Mouse (Mus musculus) brain, embryonic 14.5 days (tissue): ENCODE results near the gene Rnf186. TPM values are rescaled to one million over a fixed set of nuclear protein-coding genes. Genes with fewer than 3 reads are reported as not detected.

ENCODE experiments used
- DNase-seq: peaks from one replicate; pipeline ENCODE4 v3.0.0-alpha.2; 2011; ENCODE audit warnings: low read depth
- CTCF ChIP-seq: fragments of 200-500 bp; IDR thresholded peaks from 2 replicates; pipeline ENCODE4 v1.5.1; 2012; ENCODE audit warnings: inconsistent platforms, mild to moderate bottlenecking, moderate library complexity, borderline replicate concordance; ENCODE audit not compliant: insufficient read depth, insufficient read length; ENCODE audit errors: extremely low read depth
- POLR2A ChIP-seq: fragments of 200-500 bp; IDR thresholded peaks from 2 replicates; pipeline ENCODE4 v1.6.1; 2012; ENCODE audit warnings: mild to moderate bottlenecking, inconsistent platforms, borderline replicate concordance; ENCODE audit not compliant: poor library complexity, insufficient read depth, insufficient read length, severe bottlenecking; ENCODE audit errors: extremely low read depth
- polyA plus RNA-seq: library from polyadenylated mRNA; depleted of rRNA; stranded (reverse); fragments of >200 nt; gene quantifications from 2 replicates; pipeline ENCODE4 v1.2.3, GENCODE M21; 2012; rRNA removed

Rnf186 gene
- polyA plus RNA-seq, result not detected in 2 replicates

GRCm38 (mm10) chr4:138966866-138967265 is at the start of gene Rnf186:
Gene Rnf186 (plus strand): TSS chr4:138967112.
- TF ChIP-seq POLR2A (no peak), CTCF (no peak)
- DNase-seq, result no peak

GRCm38 (mm10) chr4:138917282-138917681 is 49.6 kb upstream of the Rnf186 start:
- TF ChIP-seq CTCF, result peak; percentile 37; the same call in 1 of the 2 replicates
- no peak for TF ChIP-seq POLR2A
- no peak for DNase-seq

GRCm38 (mm10) chr4:138921254-138922130 is 45.4 kb upstream of the Rnf186 start:
- no peak for TF ChIP-seq CTCF
- no peak for TF ChIP-seq POLR2A
- no peak for DNase-seq

GRCm38 (mm10) chr4:138922131-138922459 is 44.8 kb upstream of the Rnf186 start:
- TF ChIP-seq CTCF (peak; percentile 100), POLR2A (no peak)
- peak; percentile 95 for DNase-seq

- TF ChIP-seq POLR2A (no peak), CTCF (no peak)
- no peak for DNase-seq
Observed at GRCm38 (mm10) chr4:138925561-138925960, 41.4 kb upstream of the Rnf186 start.

- TF ChIP-seq CTCF (no peak), POLR2A (no peak)
- DNase-seq, result no peak
Observed at GRCm38 (mm10) chr4:138933862-138934261, 33.0 kb upstream of the Rnf186 start.

- TF ChIP-seq CTCF (no peak), POLR2A (no peak)
- no peak for DNase-seq
Observed at GRCm38 (mm10) chr4:138934456-138935145, 32.3 kb upstream of the Rnf186 start.

GRCm38 (mm10) chr4:138938495-138939269 is 28.2 kb upstream of the Rnf186 start:
- no peak for DNase-seq

GRCm38 (mm10) chr4:138939481-138939880 is 27.4 kb upstream of the Rnf186 start:
- no peak for TF ChIP-seq CTCF
- TF ChIP-seq POLR2A, result no peak
- no peak for DNase-seq

More at GRCm38 (mm10) chr4:138938495-138939269, 28.2 kb upstream of the Rnf186 start:
- TF ChIP-seq CTCF (no peak), POLR2A (no peak)

GRCm38 (mm10) chr4:138941401-138941800 is 25.5 kb upstream of the Rnf186 start:
- no peak for TF ChIP-seq POLR2A
- TF ChIP-seq CTCF, result no peak
- DNase-seq, result peak; percentile 50

- DNase-seq, result no peak
- TF ChIP-seq CTCF (no peak), POLR2A (no peak)
Observed at GRCm38 (mm10) chr4:138941966-138942365, 24.9 kb upstream of the Rnf186 start.
